7 mouse cellular contexts compared by ENCODE assay signal in genomic region chr12:110510171-110510871, GRCm38 (mm10).
A peak's percentile ranks its signal among the peaks of the same experiment; 100 is the strongest.
DNase-seq lines count a peak whose midpoint lies in the region; ATAC-seq lines count a peak whose summit lies in the region.

No protein-coding gene starts in this region.

- no peaks in the 10 kb centered on the region for H3K27me3 ChIP-seq in kidney, embryonic 14.5 days (ENCODE audit: control insufficient read depth, insufficient read depth, low read length)
- no peaks in the 10 kb centered on the region for H3K27me3 ChIP-seq in lung, embryonic 15.5 days

- H3K4me3 ChIP-seq in kidney, embryonic 14.5 days (ENCODE audit: low read length), result no peak overlapping the region
- H3K4me3 ChIP-seq in lung, embryonic 15.5 days, result no peak overlapping the region

- no peak for ATAC-seq in kidney, embryonic 14.5 days (ENCODE audit: low FRiP score, low TSS enrichment)
- no peak for ATAC-seq in lung, embryonic 15.5 days (ENCODE audit: borderline replicate concordance, extremely low read depth, low FRiP score, low TSS enrichment)

- peak; percentile 77 to 79 for DNase-seq in right cerebral cortex, postnatal 10 days (ENCODE audit: low spot score in 2 of 2)
- DNase-seq in right cerebral cortex, postnatal 25 days, result no peak
- peak; percentile 92 for DNase-seq in cerebellum, adult 9-11 months
- DNase-seq in heart, adult 9 months (ENCODE audit: low spot score in 2 of 2), result peak; percentile 56 to 80
- no peak for DNase-seq in T-cell, adult 2 months (ENCODE audit: low spot score)

- peak overlapping the region; percentile 77 for H3K27ac ChIP-seq in kidney, embryonic 14.5 days (ENCODE audit: low read depth, low read length)
- H3K27ac ChIP-seq in lung, embryonic 15.5 days, result peak overlapping the region; percentile 82

- peaks cover 35% of the 10 kb centered on the region for H3K4me1 ChIP-seq in kidney, embryonic 14.5 days (ENCODE audit: control insufficient read depth, insufficient read depth, low read length)
- peaks cover 51% of the 10 kb centered on the region for H3K4me1 ChIP-seq in lung, embryonic 15.5 days

- 47% methylated on average over 9 of the region's 9 CpGs for WGBS in kidney, embryonic 14.5 days
- 47% methylated on average over 9 of the region's 9 CpGs for WGBS in lung, embryonic 15.5 days

- no peak overlapping the region for H3K9ac ChIP-seq in kidney, embryonic 14.5 days (ENCODE audit: low read depth, low read length)
- H3K9ac ChIP-seq in lung, embryonic 15.5 days, result no peak overlapping the region

- peaks cover 3% of the 10 kb centered on the region; the same call in 1 of the 2 replicates for H3K36me3 ChIP-seq in kidney, embryonic 14.5 days (ENCODE audit: control insufficient read depth, insufficient read depth, low read length)
- H3K36me3 ChIP-seq in lung, embryonic 15.5 days, result no peaks in the 10 kb centered on the region

- no peak overlapping the region for H3K4me2 ChIP-seq in kidney, embryonic 14.5 days (replicated peaks; ENCODE audit: low read depth, low read length)
- no peak overlapping the region for H3K4me2 ChIP-seq in lung, embryonic 15.5 days

- no peaks in the 10 kb centered on the region for H3K9me3 ChIP-seq in kidney, embryonic 14.5 days (ENCODE audit: control insufficient read depth, low read length)
- no peaks in the 10 kb centered on the region for H3K9me3 ChIP-seq in lung, embryonic 15.5 days

Comparison
In these comparisons a context has a peak if more than half of its experiments do, and no peak if none do; other contexts are left out.
1. DNase-seq: peak in right cerebral cortex, postnatal 10 days (2 of 2), cerebellum, adult 9-11 months (single experiment) and heart, adult 9 months (2 of 2); none in right cerebral cortex, postnatal 25 days (single experiment) and T-cell, adult 2 months (single experiment).